Mouse (Mus musculus) heart, postnatal 0 days (tissue): ENCODE measurements around the gene Itga1.

Source experiments
- CTCF ChIP-seq: IDR thresholded peaks from 2 replicates; pipeline ENCODE4 v1.5.1; 2016; ENCODE audit warnings: antibody characterized with exemption, control low read depth, low read depth
- EP300 ChIP-seq: IDR thresholded peaks from 2 replicates; pipeline ENCODE4 v1.6.1; 2016; ENCODE audit warnings: antibody characterized with exemption, low read depth

- TF ChIP-seq CTCF (no peak), EP300 (no peak)
Observed at GRCm38 (mm10) chr13:115050660-115051559, 50.9 kb downstream of the Itga1 start.
